Mouse (Mus musculus): ENCODE data around the gene Gm3336. TPM values are rescaled to one million over a fixed set of nuclear protein-coding genes. Genes with fewer than 3 reads are reported as not detected.
A peak's percentile ranks its signal among the peaks of the same experiment; 100 is the strongest.

Gm3336 gene
- polyA plus RNA-seq, 1 experiment from 2014 or later = not detected

DNA sequence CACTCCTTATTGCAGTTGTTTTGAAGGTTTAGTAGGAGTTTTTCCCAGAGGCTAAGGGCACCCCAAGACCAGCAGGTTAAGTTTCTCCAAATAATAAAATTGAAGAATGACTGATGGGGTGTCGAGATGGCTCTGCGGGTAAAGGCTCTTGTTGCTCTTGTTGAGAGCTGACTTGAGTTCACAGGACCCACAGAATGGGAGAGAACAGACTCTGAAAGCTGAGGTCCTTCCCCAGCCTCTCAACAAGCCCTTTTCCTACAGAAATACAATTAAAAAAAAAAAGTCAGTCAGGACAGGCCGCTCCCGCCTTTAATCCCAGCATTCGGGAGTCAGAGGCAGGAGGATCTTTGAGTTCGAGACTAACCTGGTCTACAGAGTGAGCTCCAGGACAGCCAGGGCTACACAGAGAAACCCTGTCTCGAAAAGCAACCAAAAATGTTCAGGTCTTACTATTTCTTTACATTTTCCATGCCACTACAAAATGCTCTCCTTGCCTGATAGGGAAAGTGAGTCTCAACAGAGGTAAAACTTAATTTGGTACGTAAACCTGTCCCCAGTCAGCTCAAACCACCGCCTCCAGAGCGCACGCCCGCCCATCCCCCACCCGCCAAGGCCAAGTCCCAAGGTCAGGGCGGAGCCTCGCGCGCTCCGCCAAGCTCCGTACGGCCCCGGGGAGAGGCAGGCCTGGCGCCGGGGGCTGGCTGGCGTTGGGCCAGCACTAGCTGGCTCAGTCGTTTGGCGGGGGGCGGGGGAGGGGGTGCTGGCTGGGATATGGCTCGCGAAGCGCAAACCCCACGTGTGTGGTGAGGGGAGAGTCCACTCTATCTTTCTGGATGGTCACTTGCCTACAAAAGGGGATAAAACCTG, 22.1 kb upstream of the Gm3336 start:
- peaks cover 40 to 54% of the 10 kb centered on the region in 2 experiments for H3K4me1 ChIP-seq (ENCODE audit: control insufficient read depth in 2 of 2, insufficient read depth in 2 of 2, low read length in 2 of 2)
- peaks cover 6% of the 10 kb centered on the region for H3K36me3 ChIP-seq (ENCODE audit: control insufficient read depth, insufficient read depth, low read length)
- WGBS = 6% methylated on average over 29 of the region's 31 CpGs
- peak; percentile 24; the same call in 1 of the 2 replicates for ATAC-seq (ENCODE audit: insufficient number of reproducible peaks, insufficient read depth, low FRiP score, low read depth)
- no peaks in the 10 kb centered on the region for H3K27me3 ChIP-seq (ENCODE audit: control insufficient read depth, insufficient read depth, low read length)
- H3K4me3 ChIP-seq (ENCODE audit: control insufficient read depth in 1 of 2, insufficient read depth in 1 of 2, low read depth in 1 of 2, low read length in 2 of 2) = peak overlapping the region in 1 of 2 experiments; percentile 14; a peak in 2 of 4 replicates
- no peaks in the 10 kb centered on the region for H3K9me3 ChIP-seq (ENCODE audit: control insufficient read depth, low read length)
- peak overlapping the region; percentile 85 for H3K4me2 ChIP-seq (ENCODE audit: low read length)
- peak overlapping the region; percentile 76 for H3K9ac ChIP-seq (ENCODE audit: low read length)
- H3K27ac ChIP-seq (replicated peaks in 1 of 2; ENCODE audit: control insufficient read depth in 1 of 2, insufficient read depth in 1 of 2, low read depth in 2 of 2, low read length in 2 of 2) = peak overlapping the region; percentile 92 to 100

DNA sequence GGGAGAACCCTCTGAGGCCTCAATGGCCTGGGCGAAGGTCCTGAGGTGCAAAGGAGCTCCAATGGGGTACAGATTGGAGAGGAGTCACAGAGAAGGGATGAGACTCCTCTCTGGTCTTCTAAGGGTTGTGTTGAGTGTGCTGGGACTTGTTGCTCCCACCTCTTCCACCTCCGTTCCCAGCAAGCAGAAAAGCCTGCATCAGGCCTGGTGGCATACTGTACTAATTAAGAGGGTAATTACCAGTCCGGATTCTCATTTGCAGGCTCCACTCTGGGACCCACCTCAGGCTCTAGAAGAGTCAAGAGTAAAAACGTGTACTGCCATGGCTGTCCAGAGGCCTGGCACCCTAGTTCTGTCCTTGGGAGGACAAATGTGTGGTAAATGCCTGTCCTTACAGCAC, 21.4 kb upstream of the Gm3336 start:
- ATAC-seq (ENCODE audit: insufficient number of reproducible peaks, insufficient read depth, low FRiP score, low read depth) = no peak
- H3K27ac ChIP-seq (replicated peaks in 1 of 2; ENCODE audit: control insufficient read depth in 1 of 2, insufficient read depth in 1 of 2, low read depth in 2 of 2, low read length in 2 of 2) = peak overlapping the region; percentile 79 to 100
- H3K36me3 ChIP-seq (ENCODE audit: control insufficient read depth, insufficient read depth, low read length) = peaks cover 11% of the 10 kb centered on the region
- H3K4me3 ChIP-seq (ENCODE audit: control insufficient read depth in 1 of 2, insufficient read depth in 1 of 2, low read depth in 1 of 2, low read length in 2 of 2) = peak overlapping the region in 1 of 2 experiments; percentile 14; a peak in 1 of 4 replicates
- no peaks in the 10 kb centered on the region for H3K9me3 ChIP-seq (ENCODE audit: control insufficient read depth, low read length)
- H3K4me2 ChIP-seq (ENCODE audit: low read length) = peak overlapping the region; percentile 85
- WGBS = 24% methylated on average over 4 of the region's 4 CpGs
- H3K9ac ChIP-seq (ENCODE audit: low read length) = peak overlapping the region; percentile 76
- H3K4me1 ChIP-seq (ENCODE audit: control insufficient read depth in 2 of 2, insufficient read depth in 2 of 2, low read length in 2 of 2) = peaks cover 38 to 54% of the 10 kb centered on the region in 2 experiments
- H3K27me3 ChIP-seq (ENCODE audit: control insufficient read depth, insufficient read depth, low read length) = no peaks in the 10 kb centered on the region

DNA sequence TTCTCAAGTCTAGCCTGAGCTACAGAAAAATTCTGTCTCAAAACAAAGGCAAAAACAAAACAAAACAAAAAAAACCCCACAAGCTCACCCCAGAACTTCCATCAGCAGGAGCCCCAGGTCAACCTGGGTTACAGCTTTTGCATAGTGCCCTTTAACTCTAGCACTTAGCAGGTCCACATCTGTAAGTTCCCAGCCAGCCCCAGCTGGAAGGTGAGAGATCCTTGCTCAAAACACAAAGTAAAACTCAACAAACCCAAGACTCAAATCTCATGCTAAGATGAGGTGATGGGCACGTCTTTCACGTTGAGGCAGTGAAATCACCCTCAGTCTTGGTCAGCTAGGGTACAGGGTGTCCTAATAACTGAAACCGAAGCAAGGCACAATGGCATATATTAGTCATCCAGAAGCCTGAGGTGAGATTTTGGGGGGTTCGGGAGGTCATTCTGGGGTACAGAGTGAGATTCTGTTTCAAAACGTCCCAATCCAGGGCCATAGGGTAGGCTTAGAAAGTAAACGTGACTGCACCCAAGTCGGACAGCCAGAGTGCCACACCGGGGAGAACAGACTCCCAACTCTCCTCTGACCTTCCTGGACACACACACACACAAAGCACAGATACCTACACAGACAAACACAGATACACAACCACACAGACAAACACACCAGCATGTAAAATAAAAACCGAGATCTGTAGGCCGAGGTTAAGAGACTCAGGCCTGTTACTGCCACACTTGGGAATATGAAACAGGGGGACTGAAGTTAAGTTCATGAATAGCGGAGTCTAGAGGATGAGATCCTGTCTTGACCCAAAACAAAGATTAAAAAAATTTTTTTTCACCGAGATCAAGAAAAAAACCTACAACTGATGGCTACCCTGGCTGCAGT, 20.7 kb upstream of the Gm3336 start:
- 65% methylated on average over 12 of the region's 12 CpGs for WGBS
- H3K4me3 ChIP-seq (ENCODE audit: control insufficient read depth in 1 of 2, insufficient read depth in 1 of 2, low read depth in 1 of 2, low read length in 2 of 2) = peak overlapping the region; percentile 75 to 77

DNA sequence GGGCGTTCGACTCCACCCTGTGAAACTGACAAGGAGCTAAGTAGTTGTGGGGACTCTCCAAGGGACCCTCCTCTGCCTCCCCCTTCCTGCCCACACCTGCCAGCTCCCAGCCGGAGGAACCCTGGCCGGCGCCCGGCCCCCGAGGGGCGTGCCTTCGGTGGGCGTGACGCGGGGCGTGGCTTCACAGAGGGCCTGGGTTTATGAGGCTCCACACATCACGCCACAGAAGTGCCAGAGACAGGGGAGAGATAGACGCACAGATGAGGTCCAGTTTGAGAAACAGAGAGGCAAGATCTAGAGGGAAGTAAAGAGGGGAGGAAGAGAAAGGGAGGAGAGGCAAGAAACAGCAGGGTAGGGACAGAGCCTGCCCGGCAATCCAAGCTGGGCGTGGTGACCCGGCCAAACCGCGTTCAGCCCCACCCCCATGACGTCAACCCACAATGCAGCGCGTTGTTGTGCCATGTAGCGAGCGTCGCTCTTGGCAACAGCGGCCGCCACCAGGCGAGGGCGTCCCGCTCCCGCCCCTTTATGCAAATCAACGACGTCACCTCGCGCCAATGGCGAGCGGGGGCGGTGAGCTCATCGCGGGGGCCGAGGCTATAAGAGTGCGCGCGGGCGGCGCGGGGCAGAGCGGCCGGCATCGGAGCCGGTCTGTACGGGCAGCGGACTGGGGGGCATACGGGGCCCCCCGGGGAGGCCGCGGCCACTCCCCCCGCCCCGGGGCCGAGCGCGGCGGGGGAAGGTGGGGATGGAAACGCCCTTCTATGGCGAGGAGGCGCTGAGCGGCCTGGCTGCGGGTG, 19.8 kb upstream of the Gm3336 start, which contains the start of gene Jund:
Gene Jund (plus strand): TSS at position 640 of the 800 bp plus-strand sequence.
- H3K36me3 ChIP-seq (ENCODE audit: control insufficient read depth, insufficient read depth, low read length) = peaks cover 24% of the 10 kb centered on the region
- H3K27ac ChIP-seq (replicated peaks in 1 of 2; ENCODE audit: control insufficient read depth in 1 of 2, insufficient read depth in 1 of 2, low read depth in 2 of 2, low read length in 2 of 2) = peak within 1 kb of the TSS; percentile 99 to 100

More for the DNA sequence above, 20.7 kb upstream of the Gm3336 start:
- Histone ChIP-seq H3K9me3 (ENCODE audit: control insufficient read depth, low read length) (no peaks in the 10 kb centered on the region), H3K27ac (replicated peaks in 1 of 2; ENCODE audit: control insufficient read depth in 1 of 2, insufficient read depth in 1 of 2, low read depth in 2 of 2, low read length in 2 of 2) (peak overlapping the region; percentile 99 to 100), H3K9ac (ENCODE audit: low read length) (peak overlapping the region; percentile 76), H3K27me3 (ENCODE audit: control insufficient read depth, insufficient read depth, low read length) (no peaks in the 10 kb centered on the region), H3K36me3 (ENCODE audit: control insufficient read depth, insufficient read depth, low read length) (peaks cover 15% of the 10 kb centered on the region), H3K4me1 (ENCODE audit: control insufficient read depth in 2 of 2, insufficient read depth in 2 of 2, low read length in 2 of 2) (peaks cover 34 to 51% of the 10 kb centered on the region in 2 experiments), H3K4me2 (ENCODE audit: low read length) (peak overlapping the region; percentile 85)
- ATAC-seq (ENCODE audit: insufficient number of reproducible peaks, insufficient read depth, low FRiP score, low read depth) = no peak

DNA sequence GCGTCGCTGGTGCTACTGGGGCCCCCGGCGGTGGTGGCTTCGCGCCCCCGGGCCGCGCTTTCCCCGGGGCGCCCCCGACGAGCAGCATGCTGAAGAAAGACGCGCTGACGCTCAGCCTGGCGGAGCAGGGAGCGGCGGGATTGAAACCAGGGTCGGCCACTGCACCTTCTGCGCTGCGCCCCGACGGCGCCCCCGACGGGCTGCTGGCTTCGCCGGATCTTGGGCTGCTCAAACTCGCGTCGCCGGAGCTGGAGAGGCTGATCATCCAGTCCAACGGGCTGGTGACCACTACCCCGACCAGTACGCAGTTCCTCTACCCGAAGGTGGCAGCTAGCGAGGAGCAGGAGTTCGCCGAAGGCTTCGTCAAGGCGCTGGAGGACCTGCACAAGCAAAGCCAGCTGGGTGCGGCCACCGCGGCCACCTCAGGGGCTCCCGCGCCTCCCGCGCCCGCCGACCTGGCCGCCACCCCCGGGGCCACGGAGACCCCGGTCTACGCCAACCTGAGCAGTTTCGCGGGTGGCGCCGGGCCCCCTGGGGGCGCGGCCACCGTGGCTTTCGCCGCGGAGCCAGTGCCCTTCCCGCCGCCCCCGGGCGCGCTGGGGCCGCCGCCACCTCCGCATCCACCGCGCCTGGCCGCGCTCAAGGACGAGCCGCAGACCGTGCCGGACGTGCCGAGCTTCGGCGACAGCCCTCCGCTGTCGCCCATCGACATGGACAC, 19.1 kb upstream of the Gm3336 start:
- Histone ChIP-seq H3K27me3 (ENCODE audit: control insufficient read depth, insufficient read depth, low read length) (no peaks in the 10 kb centered on the region), H3K4me2 (ENCODE audit: low read length) (peak overlapping the region; percentile 85), H3K9ac (ENCODE audit: low read length) (peak overlapping the region; percentile 98), H3K27ac (replicated peaks in 1 of 2; ENCODE audit: control insufficient read depth in 1 of 2, insufficient read depth in 1 of 2, low read depth in 2 of 2, low read length in 2 of 2) (peak overlapping the region; percentile 97 to 100), H3K4me3 (ENCODE audit: control insufficient read depth in 1 of 2, insufficient read depth in 1 of 2, low read depth in 1 of 2, low read length in 2 of 2) (peak overlapping the region; percentile 77 to 79), H3K4me1 (ENCODE audit: control insufficient read depth in 2 of 2, insufficient read depth in 2 of 2, low read length in 2 of 2) (peaks cover 34 to 52% of the 10 kb centered on the region in 2 experiments), H3K36me3 (ENCODE audit: control insufficient read depth, insufficient read depth, low read length) (peaks cover 24% of the 10 kb centered on the region), H3K9me3 (ENCODE audit: control insufficient read depth, low read length) (no peaks in the 10 kb centered on the region)
- WGBS = 1% methylated on average over 86 of the region's 89 CpGs
- no peak; the same call in 1 of the 2 replicates for ATAC-seq (ENCODE audit: insufficient number of reproducible peaks, insufficient read depth, low FRiP score, low read depth)

More for the DNA sequence above, 19.8 kb upstream of the Gm3336 start, which contains the start of gene Jund:
- H3K4me1 ChIP-seq (ENCODE audit: control insufficient read depth in 2 of 2, insufficient read depth in 2 of 2, low read length in 2 of 2) = peaks cover 34 to 53% of the 10 kb centered on the region in 2 experiments
- no peaks in the 10 kb centered on the region for H3K27me3 ChIP-seq (ENCODE audit: control insufficient read depth, insufficient read depth, low read length)
- peak within 1 kb of the TSS; percentile 77 to 79 for H3K4me3 ChIP-seq (ENCODE audit: control insufficient read depth in 1 of 2, insufficient read depth in 1 of 2, low read depth in 1 of 2, low read length in 2 of 2)
- H3K9ac ChIP-seq (ENCODE audit: low read length) = peak within 1 kb of the TSS; percentile 98
- under 1% methylated on average over 59 of the region's 69 CpGs for WGBS
- no peaks in the 10 kb centered on the region for H3K9me3 ChIP-seq (ENCODE audit: control insufficient read depth, low read length)
- ATAC-seq (ENCODE audit: insufficient number of reproducible peaks, insufficient read depth, low FRiP score, low read depth) = peak; percentile 87
- peak within 1 kb of the TSS; percentile 85 for H3K4me2 ChIP-seq (ENCODE audit: low read length)

DNA sequence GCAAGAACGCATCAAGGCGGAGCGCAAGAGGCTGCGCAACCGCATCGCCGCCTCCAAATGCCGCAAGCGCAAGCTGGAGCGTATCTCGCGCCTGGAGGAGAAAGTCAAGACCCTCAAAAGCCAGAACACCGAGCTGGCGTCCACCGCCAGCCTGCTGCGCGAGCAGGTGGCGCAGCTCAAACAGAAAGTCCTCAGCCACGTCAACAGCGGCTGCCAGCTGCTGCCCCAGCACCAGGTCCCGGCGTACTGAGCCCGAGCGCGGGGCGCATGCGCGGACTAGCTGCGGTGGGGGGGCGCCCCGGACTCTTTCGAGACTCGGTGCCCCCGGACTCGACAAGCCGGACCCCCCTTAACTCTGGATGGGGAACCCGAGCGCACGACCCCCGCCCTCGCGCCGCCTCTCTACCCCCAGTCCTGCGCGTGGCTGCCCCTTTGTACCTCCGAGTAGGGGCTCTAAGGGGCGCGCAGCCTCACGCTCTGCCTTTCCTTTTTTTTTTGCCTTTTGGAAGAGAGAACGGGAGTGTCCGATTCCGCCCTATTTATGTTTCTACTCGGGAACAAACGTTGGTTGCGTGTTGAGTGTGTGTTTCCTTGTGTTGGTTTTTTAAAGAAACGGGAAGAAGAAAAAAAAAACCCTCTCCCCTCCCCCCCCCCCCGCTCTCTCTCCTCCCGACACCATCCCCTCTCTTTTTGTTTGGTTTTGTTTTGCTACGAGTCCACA, 18.3 kb upstream of the Gm3336 start:
- Histone ChIP-seq H3K4me2 (ENCODE audit: low read length) (peak overlapping the region; percentile 85), H3K9ac (ENCODE audit: low read length) (peak overlapping the region; percentile 98), H3K36me3 (ENCODE audit: control insufficient read depth, insufficient read depth, low read length) (peaks cover 24% of the 10 kb centered on the region), H3K27me3 (ENCODE audit: control insufficient read depth, insufficient read depth, low read length) (no peaks in the 10 kb centered on the region), H3K9me3 (ENCODE audit: control insufficient read depth, low read length) (no peaks in the 10 kb centered on the region), H3K27ac (replicated peaks in 1 of 2; ENCODE audit: control insufficient read depth in 1 of 2, insufficient read depth in 1 of 2, low read depth in 2 of 2, low read length in 2 of 2) (peak overlapping the region; percentile 97 to 100), H3K4me1 (ENCODE audit: control insufficient read depth in 2 of 2, insufficient read depth in 2 of 2, low read length in 2 of 2) (peaks cover 34 to 51% of the 10 kb centered on the region in 2 experiments), H3K4me3 (ENCODE audit: control insufficient read depth in 1 of 2, insufficient read depth in 1 of 2, low read depth in 1 of 2, low read length in 2 of 2) (peak overlapping the region; percentile 77 to 79)
- WGBS = under 1% methylated on average over 58 of the region's 59 CpGs
- ATAC-seq (ENCODE audit: insufficient number of reproducible peaks, insufficient read depth, low FRiP score, low read depth) = no peak

All from heart, embryonic 14.5 days (tissue).